Mouse (Mus musculus): ENCODE results near the gene Brf1. TPM values are rescaled to one million over a fixed set of nuclear protein-coding genes. Genes with fewer than 3 reads are reported as not detected.
A peak's percentile ranks its signal among the peaks of the same experiment; 100 is the strongest.

The Brf1 gene
- total RNA-seq, 2 experiments from 2014 or later: 81.9 to 82.9 TPM

DNA sequence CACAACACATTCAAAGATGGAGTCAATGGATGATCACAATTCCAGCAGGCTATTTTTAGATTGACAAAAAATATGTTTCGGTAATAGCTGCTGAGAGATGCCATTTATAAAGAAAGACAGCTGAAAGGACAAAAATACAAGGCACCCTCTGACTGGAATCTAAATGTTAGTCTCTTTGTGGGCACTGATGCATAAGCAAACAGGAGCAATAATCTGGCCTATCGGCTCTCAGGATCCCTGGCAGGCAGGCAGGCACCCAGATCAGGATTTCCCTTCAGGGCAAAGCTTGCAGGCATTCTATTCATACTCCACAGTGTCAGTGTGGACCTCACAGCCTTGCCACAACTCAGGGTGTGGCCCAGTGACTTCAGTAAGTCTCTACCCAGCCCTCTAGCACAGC lies 18.5 kb downstream of the Brf1 start:
- DNase-seq (ENCODE audit: low spot score in 2 of 2): no peak

DNA sequence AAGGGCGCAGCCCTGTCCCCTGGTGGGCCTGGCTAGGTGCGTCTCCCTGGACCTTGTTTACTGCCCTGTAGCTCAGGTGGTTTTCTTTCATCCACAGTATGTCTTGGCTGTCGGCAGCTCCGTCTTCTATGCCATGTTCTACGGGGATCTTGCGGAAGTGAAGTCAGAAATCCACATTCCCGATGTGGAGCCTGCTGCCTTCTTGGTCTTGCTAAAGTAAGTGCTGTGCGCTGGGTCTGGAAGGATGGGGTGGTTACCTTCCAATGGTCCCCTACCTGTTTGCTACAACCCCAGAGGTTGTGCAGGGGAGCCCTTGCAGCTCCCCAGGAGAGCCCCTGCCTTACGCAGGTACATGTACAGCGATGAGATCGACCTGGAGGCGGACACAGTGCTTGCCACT lies 23.3 kb downstream of the Brf1 start:
- no peak for DNase-seq (ENCODE audit: low spot score in 2 of 2)

DNA sequence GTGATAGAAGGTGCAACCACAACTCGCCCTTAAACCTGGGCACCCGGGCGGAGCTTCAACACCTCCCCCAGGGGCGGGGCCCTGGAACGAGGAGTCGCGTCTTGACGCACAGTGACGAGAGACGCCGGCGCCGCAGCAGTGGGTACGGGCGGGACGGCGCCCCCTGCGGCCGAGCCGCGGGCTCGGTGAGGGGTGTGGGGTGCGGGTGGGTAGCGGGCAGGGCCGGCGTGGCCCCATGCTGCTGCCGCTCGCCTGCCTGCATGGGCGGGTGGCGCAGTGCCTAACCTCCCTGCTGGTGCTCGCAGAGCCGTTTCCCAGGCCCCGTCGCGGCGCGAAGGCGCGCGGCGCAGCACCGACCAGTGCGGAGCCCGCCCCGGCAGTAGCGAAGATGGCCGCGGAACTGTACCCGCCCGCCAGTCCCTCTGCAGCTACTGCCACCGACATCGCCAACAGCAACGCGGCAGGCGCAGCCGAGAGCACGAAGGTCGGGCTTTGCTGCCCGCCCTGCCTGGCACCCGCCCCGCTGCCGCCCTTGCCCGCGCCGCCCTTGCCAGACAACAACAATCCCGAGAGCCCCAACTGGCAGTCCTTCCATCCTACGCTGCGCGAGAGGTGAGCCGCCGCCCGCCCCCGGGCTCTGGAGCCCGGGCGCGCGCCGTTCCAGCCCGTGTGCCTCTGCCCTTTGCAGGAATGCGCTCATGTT lies 24.0 kb downstream of the Brf1 start, which contains the start of gene Btbd6:
Gene Btbd6 (plus strand): TSS at position 112 of the 703 bp plus-strand sequence.
- peak; percentile 81 to 83 for DNase-seq (ENCODE audit: low spot score in 2 of 2)

- DNase-seq (ENCODE audit: low spot score in 2 of 2): no peak
Measured at GRCm38 (mm10) chr12:112974736-112975135, 25.8 kb downstream of the Brf1 start.

DNA sequence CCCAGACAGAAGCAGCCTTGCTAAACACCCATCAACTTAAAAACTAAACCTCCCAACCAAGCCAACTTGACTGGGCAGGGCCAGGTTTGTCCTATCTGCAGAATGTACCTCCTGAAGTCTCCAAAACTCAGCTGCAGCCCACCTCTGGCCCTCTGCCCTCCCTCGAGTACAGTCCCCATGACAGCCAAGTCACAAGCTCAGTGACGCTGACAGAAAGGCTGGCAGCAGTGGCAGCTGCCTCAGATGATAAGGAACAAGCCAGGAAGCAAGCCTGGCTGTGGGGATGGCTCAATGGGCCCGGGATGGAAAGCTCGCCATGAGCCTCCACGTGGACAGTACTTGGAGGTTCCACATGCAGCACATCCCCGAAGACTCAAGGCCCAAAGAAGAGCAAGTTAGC lies 30.9 kb downstream of the Brf1 start:
- no peak for DNase-seq (ENCODE audit: low spot score in 2 of 2)

- DNase-seq (ENCODE audit: low spot score in 2 of 2): no peak
Measured at GRCm38 (mm10) chr12:112968943-112969342, 31.6 kb downstream of the Brf1 start.

GRCm38 (mm10) chr12:112965783-112966182 lies 34.7 kb downstream of the Brf1 start:
- DNase-seq (ENCODE audit: low spot score in 2 of 2): no peak

- DNase-seq (ENCODE audit: low spot score in 2 of 2): no peak
Measured at GRCm38 (mm10) chr12:112961872-112962271, 38.6 kb downstream of the Brf1 start.

- no peak for DNase-seq (ENCODE audit: low spot score in 2 of 2)
Measured at GRCm38 (mm10) chr12:112961428-112961827, 39.1 kb downstream of the Brf1 start.

DNA sequence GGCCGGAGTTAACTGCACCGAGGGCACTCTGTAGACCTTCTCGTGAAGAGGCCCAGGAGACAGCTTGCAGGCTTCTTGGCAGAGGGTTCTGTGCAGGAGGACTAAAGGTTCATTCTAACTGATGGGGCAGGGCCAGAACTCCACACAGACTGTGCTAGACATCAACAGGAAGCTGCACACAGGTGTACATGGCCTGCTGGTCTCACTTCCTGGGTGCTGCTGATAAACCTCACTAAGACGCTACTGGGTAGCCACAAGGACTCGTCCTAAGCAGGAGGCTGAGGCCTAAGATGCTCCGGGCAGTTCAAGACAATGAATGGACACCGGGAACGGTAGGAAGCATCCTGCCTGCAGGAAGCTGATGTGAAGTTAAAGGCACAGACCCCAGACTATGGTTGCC lies 41.1 kb downstream of the Brf1 start:
- no peak for DNase-seq (ENCODE audit: low spot score in 2 of 2)

DNA sequence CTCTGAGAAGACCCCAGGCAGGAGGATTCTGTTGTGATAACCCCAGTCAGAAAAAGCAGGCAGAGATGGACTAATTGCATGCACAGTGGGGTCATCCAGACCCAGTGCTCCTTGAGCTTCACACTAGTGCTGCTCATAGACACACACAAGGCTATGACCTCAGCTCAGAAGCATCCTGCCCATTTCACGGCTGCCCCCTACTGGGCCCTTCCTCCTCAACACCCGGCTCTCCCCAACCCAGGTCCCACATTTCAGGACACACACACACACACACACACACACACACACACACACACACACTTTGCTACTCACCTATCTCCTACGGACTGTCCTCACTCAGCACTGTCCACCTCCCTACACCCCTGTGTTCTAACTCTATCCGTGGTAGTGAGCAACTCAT lies 42.2 kb downstream of the Brf1 start:
- peak in 1 of 2 experiments; percentile 32 for DNase-seq (ENCODE audit: low spot score in 2 of 2)

- DNase-seq (ENCODE audit: low spot score in 2 of 2): peak; percentile 49 to 62
Measured at GRCm38 (mm10) chr12:112955800-112956199, 44.7 kb downstream of the Brf1 start.

GRCm38 (mm10) chr12:112952926-112953565 lies 47.5 kb downstream of the Brf1 start:
- no peak for DNase-seq (ENCODE audit: low spot score in 2 of 2)

- DNase-seq (ENCODE audit: low spot score in 2 of 2): peak; percentile 24 to 63
Measured at GRCm38 (mm10) chr12:112952433-112952832, 48.1 kb downstream of the Brf1 start.

GRCm38 (mm10) chr12:112951150-112951842 lies 49.2 kb downstream of the Brf1 start:
- DNase-seq (ENCODE audit: low spot score in 2 of 2): no peak

GRCm38 (mm10) chr12:112950761-112951129 lies 49.8 kb downstream of the Brf1 start:
- DNase-seq (ENCODE audit: low spot score in 2 of 2): no peak

- DNase-seq (ENCODE audit: low spot score in 2 of 2): peak; percentile 66 to 75
Measured at GRCm38 (mm10) chr12:112950040-112950760, 50.3 kb downstream of the Brf1 start.

DNA sequence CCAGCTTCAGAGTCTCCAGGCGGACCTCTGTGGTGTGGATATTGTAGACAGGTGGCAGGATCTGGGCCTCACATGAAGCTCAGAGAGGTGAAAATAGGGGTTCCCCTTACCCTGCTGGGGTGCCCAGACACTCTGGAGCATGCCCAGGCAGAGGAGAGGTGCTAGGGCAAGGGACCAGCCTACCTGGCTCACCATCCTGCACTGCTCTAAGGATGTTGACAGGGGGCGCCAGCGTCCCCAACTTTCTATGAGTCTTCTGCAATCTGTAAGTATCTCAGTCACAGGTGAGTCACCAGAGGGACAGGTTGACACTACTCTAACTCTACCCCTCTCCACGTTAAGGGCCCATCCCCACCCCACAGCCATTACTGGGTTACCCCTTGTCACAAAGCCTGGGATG lies 53.2 kb downstream of the Brf1 start:
- no peak for DNase-seq (ENCODE audit: low spot score in 2 of 2)

GRCm38 (mm10) chr12:112943669-112944068 lies 56.8 kb downstream of the Brf1 start:
- no peak for DNase-seq (ENCODE audit: low spot score in 2 of 2)

DNA sequence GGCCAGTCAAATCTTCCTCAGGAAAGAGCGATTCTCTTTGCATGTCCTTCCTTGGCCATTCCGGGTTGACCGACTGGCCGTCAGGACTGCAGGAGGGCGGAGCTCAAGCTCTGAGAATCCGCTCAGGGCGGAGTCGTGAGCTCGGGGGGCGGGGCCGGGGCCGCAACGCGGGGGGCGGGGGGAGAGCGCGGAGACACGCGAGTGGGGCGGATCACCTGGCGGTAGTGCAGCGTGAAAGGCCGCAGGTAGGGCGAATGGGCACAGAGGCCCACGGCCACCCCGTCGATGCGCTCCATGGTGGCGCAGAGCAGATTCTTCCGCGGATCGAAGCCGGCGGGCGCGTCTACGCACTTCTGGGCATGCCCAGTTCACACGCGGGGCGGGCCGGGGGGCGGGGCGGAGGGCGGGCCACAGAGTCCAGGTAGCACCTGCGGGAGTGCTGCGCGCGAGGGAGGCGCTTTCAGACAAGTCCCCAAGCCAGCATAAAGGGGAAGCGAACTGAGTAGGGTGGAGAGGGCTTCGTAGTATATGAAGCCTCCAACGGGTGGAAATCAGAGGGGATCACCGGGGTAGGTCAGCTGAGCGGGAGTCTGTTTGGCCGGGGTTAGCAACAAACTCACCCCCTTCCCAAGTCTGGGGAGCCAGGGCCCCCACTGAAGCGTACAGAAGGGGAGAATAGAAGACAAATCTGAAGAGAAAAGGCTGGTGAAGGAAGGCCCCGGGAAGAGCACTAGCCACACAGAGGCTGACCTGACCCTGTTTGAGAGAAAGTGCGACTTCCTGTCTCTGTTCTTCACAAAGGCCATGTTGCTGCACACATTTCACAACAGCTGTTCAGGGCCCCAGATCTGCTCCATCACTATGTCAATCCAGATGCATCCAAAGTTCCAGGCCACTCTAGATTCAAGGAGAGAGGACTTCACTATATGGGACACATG lies 58.5 kb downstream of the Brf1 start, which contains the start of gene Nudt14:
Gene Nudt14 (minus strand): TSS at position 349 of the 938 bp plus-strand sequence.
- peak; percentile 42 to 60 for DNase-seq (ENCODE audit: low spot score in 2 of 2)
